Mouse (Mus musculus): ENCODE data around the gene Gdf15. TPM values are rescaled to one million over a fixed set of nuclear protein-coding genes. Genes with fewer than 3 reads are reported as not detected.

Gdf15 gene
- polyA plus RNA-seq, 1 experiment, result 6.7 TPM

GRCm38 (mm10) chr8:70610796-70611771 lies 21.2 kb downstream of the Gdf15 start:
- peaks cover 46% of the 10 kb centered on the region for H3K4me1 ChIP-seq (replicated peaks; ENCODE audit: control insufficient read depth, insufficient read depth, low read length)
- peak; percentile 92 for DNase-seq
- H3K36me3 ChIP-seq (ENCODE audit: control insufficient read depth, insufficient read depth, low read length), result no peaks in the 10 kb centered on the region
- under 1% methylated on average over 54 of the region's 54 CpGs for WGBS
- peak overlapping the region; percentile 59 for H3K4me3 ChIP-seq (ENCODE audit: control insufficient read depth, insufficient read depth, low read length)
- TF ChIP-seq POLR2A (IDR thresholded peaks at IDR 0.05; ENCODE audit: control insufficient read depth, extremely low read depth, insufficient read depth, low read length, poor library complexity) (no peak), CTCF (IDR thresholded peaks at IDR 0.05; ENCODE audit: borderline replicate concordance, control insufficient read depth, extremely low read depth, insufficient read depth, low read length, poor library complexity) (peak; percentile 95)
- H3K27me3 ChIP-seq (ENCODE audit: control insufficient read depth, insufficient read depth, low read length), result no peaks in the 10 kb centered on the region
- H3K27ac ChIP-seq (ENCODE audit: control insufficient read depth, insufficient read depth, low read length), result peak overlapping the region; percentile 86

GRCm38 (mm10) chr8:70609849-70610795 lies 22.1 kb downstream of the Gdf15 start:
- DNase-seq, result peak; percentile 81
- Histone ChIP-seq H3K27ac (ENCODE audit: control insufficient read depth, insufficient read depth, low read length) (peak overlapping the region; percentile 86), H3K27me3 (ENCODE audit: control insufficient read depth, insufficient read depth, low read length) (no peaks in the 10 kb centered on the region), H3K4me1 (replicated peaks; ENCODE audit: control insufficient read depth, insufficient read depth, low read length) (peaks cover 46% of the 10 kb centered on the region), H3K4me3 (ENCODE audit: control insufficient read depth, insufficient read depth, low read length) (peak overlapping the region; percentile 44), H3K36me3 (ENCODE audit: control insufficient read depth, insufficient read depth, low read length) (no peaks in the 10 kb centered on the region)
- 1% methylated on average over 44 of the region's 45 CpGs for WGBS
- TF ChIP-seq POLR2A (IDR thresholded peaks at IDR 0.05; ENCODE audit: control insufficient read depth, extremely low read depth, insufficient read depth, low read length, poor library complexity) (peak; percentile 15), CTCF (IDR thresholded peaks at IDR 0.05; ENCODE audit: borderline replicate concordance, control insufficient read depth, extremely low read depth, insufficient read depth, low read length, poor library complexity) (no peak)

- H3K4me1 ChIP-seq (replicated peaks; ENCODE audit: control insufficient read depth, insufficient read depth, low read length), result peaks cover 46% of the 10 kb centered on the region
- H3K4me3 ChIP-seq (ENCODE audit: control insufficient read depth, insufficient read depth, low read length), result peak overlapping the region; percentile 44
- no peaks in the 10 kb centered on the region for H3K36me3 ChIP-seq (ENCODE audit: control insufficient read depth, insufficient read depth, low read length)
- peak; percentile 85 for DNase-seq
- H3K27ac ChIP-seq (ENCODE audit: control insufficient read depth, insufficient read depth, low read length), result peak overlapping the region; percentile 86
- peak; percentile 54; the same call in 1 of the 2 replicates for TF ChIP-seq POLR2A (IDR thresholded peaks at IDR 0.05; ENCODE audit: control insufficient read depth, extremely low read depth, insufficient read depth, low read length, poor library complexity)
- peak; percentile 53; the same call in 1 of the 2 replicates for TF ChIP-seq CTCF (IDR thresholded peaks at IDR 0.05; ENCODE audit: borderline replicate concordance, control insufficient read depth, extremely low read depth, insufficient read depth, low read length, poor library complexity)
- no peaks in the 10 kb centered on the region for H3K27me3 ChIP-seq (ENCODE audit: control insufficient read depth, insufficient read depth, low read length)
- WGBS, result 1% methylated on average over 38 of the region's 39 CpGs
These were observed 22.8 kb downstream of the Gdf15 start for GRCm38 (mm10) chr8:70609368-70609848.

- no peak for DNase-seq
- H3K27me3 ChIP-seq (ENCODE audit: control insufficient read depth, insufficient read depth, low read length), result no peaks in the 10 kb centered on the region
- WGBS, result 2% methylated on average over 26 of the region's 26 CpGs
- peaks cover 46% of the 10 kb centered on the region for H3K4me1 ChIP-seq (replicated peaks; ENCODE audit: control insufficient read depth, insufficient read depth, low read length)
- peak within 1 kb of the TSS; percentile 97 for H3K4me3 ChIP-seq (ENCODE audit: control insufficient read depth, insufficient read depth, low read length)
- TF ChIP-seq CTCF (IDR thresholded peaks at IDR 0.05; ENCODE audit: borderline replicate concordance, control insufficient read depth, extremely low read depth, insufficient read depth, low read length, poor library complexity) (no peak), POLR2A (IDR thresholded peaks at IDR 0.05; ENCODE audit: control insufficient read depth, extremely low read depth, insufficient read depth, low read length, poor library complexity) (no peak)
- H3K36me3 ChIP-seq (ENCODE audit: control insufficient read depth, insufficient read depth, low read length), result no peaks in the 10 kb centered on the region
- H3K27ac ChIP-seq (ENCODE audit: control insufficient read depth, insufficient read depth, low read length), result peak within 1 kb of the TSS; percentile 86
These were observed 23.4 kb downstream of the Gdf15 start, which contains the start of gene Ssbp4 for GRCm38 (mm10) chr8:70608749-70609367. Ssbp4 (minus strand) TSS chr8:70608872.

- H3K4me1 ChIP-seq (replicated peaks; ENCODE audit: control insufficient read depth, insufficient read depth, low read length), result peaks cover 46% of the 10 kb centered on the region
- no peaks in the 10 kb centered on the region for H3K36me3 ChIP-seq (ENCODE audit: control insufficient read depth, insufficient read depth, low read length)
- H3K27me3 ChIP-seq (ENCODE audit: control insufficient read depth, insufficient read depth, low read length), result no peaks in the 10 kb centered on the region
- peak; percentile 72 for TF ChIP-seq POLR2A (IDR thresholded peaks at IDR 0.05; ENCODE audit: control insufficient read depth, extremely low read depth, insufficient read depth, low read length, poor library complexity)
- 0 out of 2 replicates have a peak, but pooled peaks have one; percentile 56 for TF ChIP-seq CTCF (IDR thresholded peaks at IDR 0.05; ENCODE audit: borderline replicate concordance, control insufficient read depth, extremely low read depth, insufficient read depth, low read length, poor library complexity)
- peak overlapping the region; percentile 97 for H3K4me3 ChIP-seq (ENCODE audit: control insufficient read depth, insufficient read depth, low read length)
- WGBS, result 1% methylated on average over 84 of the region's 84 CpGs
- peak overlapping the region; percentile 86 for H3K27ac ChIP-seq (ENCODE audit: control insufficient read depth, insufficient read depth, low read length)
- DNase-seq, result peak; percentile 49
These were observed 24.1 kb downstream of the Gdf15 start for GRCm38 (mm10) chr8:70607898-70608748.

Measured in thymus, adult 2 months (tissue).